Mouse (Mus musculus): Measurements from ENCODE around the gene Sh3gl1.

- no peak for TF ChIP-seq ZC3H11A (IDR thresholded peaks at IDR 0.05; ENCODE audit: low read depth, low read length)
- TF ChIP-seq CTCF (IDR thresholded peaks at IDR 0.05 in 2 of 3, conservative IDR thresholded peaks at IDR 0.05 in 1 of 3; ENCODE audit: control insufficient read depth in 1 of 3, insufficient read depth in 1 of 3, low read depth in 2 of 3, low read length in 3 of 3, poor library complexity in 1 of 3, severe bottlenecking in 1 of 3) = no peak
- TF ChIP-seq USF1 (IDR thresholded peaks at IDR 0.05; ENCODE audit: low read depth, low read length) = no peak
- TF ChIP-seq MAX (IDR thresholded peaks at IDR 0.05; ENCODE audit: low read length) = no peak
- TF ChIP-seq ZKSCAN1 (IDR thresholded peaks at IDR 0.05; ENCODE audit: low read depth, low read length) = no peak
- TF ChIP-seq RCOR1 (IDR thresholded peaks at IDR 0.05; ENCODE audit: low read depth, low read length) = no peak
- TF ChIP-seq MAZ (IDR thresholded peaks at IDR 0.05; ENCODE audit: low read depth, low read length) = no peak
- TF ChIP-seq EP300 (IDR thresholded peaks at IDR 0.05; ENCODE audit: low read depth in 1 of 2, low read length in 2 of 2) = no peak
Measured at GRCm38 (mm10) chr17:55969560-55969959, 66.9 kb downstream of the Sh3gl1 start.
